Mouse (Mus musculus) testis, postnatal 14 days (tissue): Measurements from ENCODE around the gene Gemin2.
"Not testable (repeated sequence)": the region's sequence is repeated elsewhere in the genome, so short reads cannot be mapped to it uniquely, and the experiment has no call there.

ENCODE experiments used
- DNase-seq: peaks from one replicate; pipeline ENCODE4 v3.0.0; 2021; ENCODE audit warnings: low spot score

Gene Gemin2

GRCm38 (mm10) chr12:59058242-59058641 is 45.0 kb downstream of the Gemin2 start:
- DNase-seq, result not testable (repeated sequence)

- no peak for DNase-seq
Measured at GRCm38 (mm10) chr12:59060322-59060721, 47.1 kb downstream of the Gemin2 start.

GRCm38 (mm10) chr12:59060993-59061595 is 47.9 kb downstream of the Gemin2 start, which contains the start of gene Trappc6b:
Gene Trappc6b (minus strand): TSS chr12:59061472.
- peak; percentile 80 for DNase-seq

- DNase-seq, result no peak
Measured at GRCm38 (mm10) chr12:59064837-59065236, 51.6 kb downstream of the Gemin2 start.

- no peak for DNase-seq
Measured at GRCm38 (mm10) chr12:59065776-59066175, 52.6 kb downstream of the Gemin2 start.

- peak; percentile 99 for DNase-seq
Measured at GRCm38 (mm10) chr12:59066448-59067077, 53.4 kb downstream of the Gemin2 start, which contains the start of gene Pnn. Gene Pnn (plus strand): TSS chr12:59066884.

GRCm38 (mm10) chr12:59067095-59067494 is 53.9 kb downstream of the Gemin2 start:
- no peak for DNase-seq

- no peak for DNase-seq
Measured at GRCm38 (mm10) chr12:59068791-59069190, 55.6 kb downstream of the Gemin2 start.

- DNase-seq, result no peak
Measured at GRCm38 (mm10) chr12:59072286-59072685, 59.1 kb downstream of the Gemin2 start.

- DNase-seq, result no peak
Measured at GRCm38 (mm10) chr12:59074052-59074451, 60.9 kb downstream of the Gemin2 start.

- DNase-seq, result no peak
Measured at GRCm38 (mm10) chr12:59076996-59077395, 63.8 kb downstream of the Gemin2 start.

GRCm38 (mm10) chr12:59077883-59078282 is 64.7 kb downstream of the Gemin2 start:
- no peak for DNase-seq
